Mouse (Mus musculus) brain, adult 10 weeks (tissue): ENCODE results near the gene Map3k4. TPM values are rescaled to one million over a fixed set of nuclear protein-coding genes. Genes with fewer than 3 reads are reported as not detected.

Experiments
- polyA plus RNA-seq: library from polyadenylated mRNA; stranded (reverse); fragments of 350-450 nt; fragmentation: Illumina TruSeq; extraction: RNeasy Lipid Tissue Mini Kit (QIAGEN cat#74804); gene quantifications from one replicate; pipeline ENCODE4 v1.2.3, GENCODE M21; 2015; ENCODE audit warnings: low read depth, low replicate concordance

The Map3k4 gene
- polyA plus RNA-seq, result 19.0 TPM

GRCm38 (mm10) chr17:12318663-12319201 is at the start of gene Map3k4:
TSS of gene Map3k4 (minus strand) at chr17:12318796.

Other genes starting within 250 kb of the Map3k4 start
- 58.7 TPM for gene Agpat4, start 200.1 kb downstream of the Map3k4 start, polyA plus RNA-seq
- gene Plg, start 59.8 kb upstream of the Map3k4 start, polyA plus RNA-seq, result 0.15 TPM
- 1.7 TPM for gene Slc22a3, start 188.9 kb upstream of the Map3k4 start, polyA plus RNA-seq